Mouse (Mus musculus): Measurements from ENCODE around the gene Irf4. TPM values are rescaled to one million over a fixed set of nuclear protein-coding genes. Genes with fewer than 3 reads are reported as not detected.

Irf4 gene
- polyA plus RNA-seq, 1 experiment = 5.0 TPM

DNA sequence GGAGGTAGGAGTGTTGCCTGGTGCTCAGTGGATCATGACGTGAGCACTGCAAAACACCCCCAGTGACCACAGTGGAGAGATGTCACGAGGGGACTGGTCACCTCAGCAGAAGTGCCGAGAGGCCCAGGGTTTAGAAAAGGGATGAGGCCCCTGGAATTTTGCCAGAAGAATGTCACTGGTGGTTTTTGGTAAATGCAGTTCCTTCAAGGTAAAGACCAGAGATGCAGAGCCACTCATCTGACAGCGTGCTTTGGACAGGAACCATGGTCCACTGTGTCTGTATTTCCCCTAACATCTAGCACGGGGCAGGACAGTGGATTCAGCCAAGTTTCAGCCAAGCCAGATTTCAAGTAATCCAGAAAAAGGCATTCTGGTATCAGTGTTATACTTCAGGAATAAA is 12.3 kb upstream of the Irf4 start:
- no peak overlapping the region for H3K4me3 ChIP-seq (ENCODE audit: low read depth, low read length)
- H3K36me3 ChIP-seq (ENCODE audit: control insufficient read depth, insufficient read depth, low read length) = no peaks in the 10 kb centered on the region
- H3K27ac ChIP-seq (ENCODE audit: insufficient read depth, low read depth, low read length) = no peak overlapping the region
- no peaks in the 10 kb centered on the region; the same call in 1 of the 2 replicates for H3K27me3 ChIP-seq (ENCODE audit: control insufficient read depth, insufficient read depth, low read length)
- peaks cover 5% of the 10 kb centered on the region; the same call in 1 of the 2 replicates for H3K4me1 ChIP-seq (ENCODE audit: control insufficient read depth, insufficient read depth, insufficient read length, low read length)
- 85% methylated on average over 5 of the region's 5 CpGs for WGBS
- TF ChIP-seq POLR2A (IDR thresholded peaks at IDR 0.05; ENCODE audit: low read depth, low read length) (no peak), CTCF (IDR thresholded peaks at IDR 0.05; ENCODE audit: extremely low read depth, insufficient read length, insufficient replicate concordance, low read depth, low read length) (no peak)

DNA sequence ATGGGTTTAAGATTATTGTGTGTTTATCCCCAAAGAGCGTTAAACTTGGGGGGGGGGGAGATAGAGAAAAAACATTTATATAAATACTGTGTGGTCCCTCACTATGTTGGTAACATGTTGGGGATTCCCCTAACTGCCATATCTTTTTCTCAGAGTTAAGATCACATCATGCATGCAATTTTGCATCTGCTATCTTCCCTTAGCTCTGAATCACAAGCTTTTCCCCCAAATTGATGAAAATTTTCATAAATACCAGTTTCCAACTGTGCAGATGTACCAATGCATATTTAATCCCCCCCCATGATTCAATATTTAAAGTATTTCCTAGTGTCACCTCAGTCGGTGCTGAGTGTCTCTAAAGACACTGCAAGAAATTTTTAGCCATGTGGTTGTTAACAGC is 11.8 kb upstream of the Irf4 start:
- no peak overlapping the region for H3K4me3 ChIP-seq (ENCODE audit: low read depth, low read length)
- H3K36me3 ChIP-seq (ENCODE audit: control insufficient read depth, insufficient read depth, low read length) = no peaks in the 10 kb centered on the region
- TF ChIP-seq CTCF (IDR thresholded peaks at IDR 0.05; ENCODE audit: extremely low read depth, insufficient read length, insufficient replicate concordance, low read depth, low read length) (no peak), POLR2A (IDR thresholded peaks at IDR 0.05; ENCODE audit: low read depth, low read length) (no peak)
- WGBS = 79% methylated on average over 2 of the region's 2 CpGs
- H3K27me3 ChIP-seq (ENCODE audit: control insufficient read depth, insufficient read depth, low read length) = no peaks in the 10 kb centered on the region
- peaks cover 5% of the 10 kb centered on the region; the same call in 1 of the 2 replicates for H3K4me1 ChIP-seq (ENCODE audit: control insufficient read depth, insufficient read depth, insufficient read length, low read length)
- no peak overlapping the region for H3K27ac ChIP-seq (ENCODE audit: insufficient read depth, low read depth, low read length)

DNA sequence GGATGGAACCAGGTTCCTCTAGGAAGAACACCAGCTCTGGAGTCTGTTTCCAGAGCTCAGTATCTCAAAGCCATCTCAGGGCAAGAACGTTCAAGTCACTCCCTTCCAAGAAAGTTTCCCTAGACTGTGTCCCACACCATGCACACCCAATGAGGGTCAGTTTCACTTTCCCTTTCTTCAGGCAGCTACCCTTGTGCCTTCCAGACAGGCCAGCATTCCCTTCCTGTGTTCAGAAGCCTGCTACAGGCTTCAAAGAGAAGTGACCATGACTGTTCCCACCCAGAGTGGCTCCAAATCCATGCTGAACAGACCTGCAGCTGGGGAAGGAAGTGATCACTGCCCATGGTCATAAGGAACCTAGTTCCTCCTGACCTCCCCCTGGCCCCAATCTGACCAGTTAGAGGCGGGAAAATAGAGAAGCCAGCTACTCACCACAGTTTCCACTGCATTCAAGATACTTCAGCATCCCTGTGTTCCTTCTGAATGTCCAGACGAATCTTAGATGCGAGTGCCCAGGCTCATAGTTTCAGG is 10.7 kb upstream of the Irf4 start:
- 65% methylated on average over 4 of the region's 4 CpGs for WGBS
- H3K36me3 ChIP-seq (ENCODE audit: control insufficient read depth, insufficient read depth, low read length) = no peaks in the 10 kb centered on the region

DNA sequence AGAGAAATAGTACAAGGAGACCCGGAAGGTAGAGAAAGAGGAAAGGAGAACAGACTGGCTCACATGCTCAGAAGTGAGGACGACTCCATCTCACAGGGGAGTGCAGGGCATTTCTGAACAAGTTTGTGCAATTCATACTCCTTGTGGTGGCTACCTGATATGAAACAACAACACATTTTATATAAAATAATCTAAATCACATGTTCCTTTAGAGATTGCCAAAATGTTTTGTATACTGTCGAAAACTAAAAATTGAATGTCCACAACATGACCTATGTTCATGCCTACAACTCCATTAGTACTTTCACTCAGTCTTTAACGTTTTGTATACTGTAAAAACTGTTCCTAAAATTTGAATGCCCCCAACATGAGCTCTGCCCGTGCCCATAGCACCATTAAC is 7.9 kb upstream of the Irf4 start:
- WGBS = 69% methylated on average over 5 of the region's 5 CpGs
- no peaks in the 10 kb centered on the region for H3K27me3 ChIP-seq (ENCODE audit: control insufficient read depth, insufficient read depth, low read length)
- no peak for TF ChIP-seq CTCF (IDR thresholded peaks at IDR 0.05; ENCODE audit: extremely low read depth, insufficient read length, insufficient replicate concordance, low read depth, low read length)
- no peak for TF ChIP-seq POLR2A (IDR thresholded peaks at IDR 0.05; ENCODE audit: low read depth, low read length)
- H3K4me3 ChIP-seq (ENCODE audit: low read depth, low read length) = no peak overlapping the region
- H3K4me1 ChIP-seq (ENCODE audit: control insufficient read depth, insufficient read depth, insufficient read length, low read length) = peaks cover 5% of the 10 kb centered on the region; the same call in 1 of the 2 replicates
- no peak overlapping the region for H3K27ac ChIP-seq (ENCODE audit: insufficient read depth, low read depth, low read length)
- no peaks in the 10 kb centered on the region for H3K36me3 ChIP-seq (ENCODE audit: control insufficient read depth, insufficient read depth, low read length)

More for the DNA sequence above, 10.7 kb upstream of the Irf4 start:
- Histone ChIP-seq H3K4me3 (ENCODE audit: low read depth, low read length) (no peak overlapping the region), H3K27me3 (ENCODE audit: control insufficient read depth, insufficient read depth, low read length) (no peaks in the 10 kb centered on the region), H3K27ac (ENCODE audit: insufficient read depth, low read depth, low read length) (no peak overlapping the region), H3K4me1 (ENCODE audit: control insufficient read depth, insufficient read depth, insufficient read length, low read length) (peaks cover 5% of the 10 kb centered on the region; the same call in 1 of the 2 replicates)
- TF ChIP-seq POLR2A (IDR thresholded peaks at IDR 0.05; ENCODE audit: low read depth, low read length) (no peak), CTCF (IDR thresholded peaks at IDR 0.05; ENCODE audit: extremely low read depth, insufficient read length, insufficient replicate concordance, low read depth, low read length) (no peak)

DNA sequence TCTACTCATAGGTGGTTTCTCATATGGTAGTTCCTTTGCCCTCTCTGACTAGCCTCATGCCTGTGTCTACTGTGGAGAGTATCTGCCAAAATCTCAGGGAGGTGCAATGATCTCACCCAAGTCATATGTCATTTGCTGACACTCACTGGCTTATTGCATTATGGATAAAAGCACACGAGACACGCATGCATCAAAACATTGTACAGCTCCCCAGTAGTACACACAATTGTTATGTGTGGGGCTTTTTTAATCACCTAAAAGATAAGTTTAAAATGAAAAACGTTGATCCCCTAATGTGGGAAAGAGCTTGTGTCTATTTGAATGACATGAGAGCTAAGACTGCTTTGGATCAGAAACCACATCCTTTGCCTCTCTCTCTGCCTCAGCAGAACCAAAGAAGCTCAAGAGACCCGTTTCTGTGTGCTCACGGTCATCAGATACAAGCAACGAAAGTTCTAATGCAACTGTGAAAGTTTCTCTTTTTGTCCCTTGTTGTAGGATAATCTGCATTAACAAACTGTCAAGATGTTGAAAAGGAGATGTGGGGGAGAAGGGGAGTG is 6.5 kb upstream of the Irf4 start:
- Histone ChIP-seq H3K36me3 (ENCODE audit: control insufficient read depth, insufficient read depth, low read length) (no peaks in the 10 kb centered on the region), H3K27me3 (ENCODE audit: control insufficient read depth, insufficient read depth, low read length) (no peaks in the 10 kb centered on the region), H3K4me1 (ENCODE audit: control insufficient read depth, insufficient read depth, insufficient read length, low read length) (peaks cover 5% of the 10 kb centered on the region; the same call in 1 of the 2 replicates), H3K27ac (ENCODE audit: insufficient read depth, low read depth, low read length) (no peak overlapping the region), H3K4me3 (ENCODE audit: low read depth, low read length) (no peak overlapping the region)
- TF ChIP-seq CTCF (IDR thresholded peaks at IDR 0.05; ENCODE audit: extremely low read depth, insufficient read length, insufficient replicate concordance, low read depth, low read length) (no peak), POLR2A (IDR thresholded peaks at IDR 0.05; ENCODE audit: low read depth, low read length) (no peak)
- WGBS = 69% methylated on average over 6 of the region's 6 CpGs

DNA sequence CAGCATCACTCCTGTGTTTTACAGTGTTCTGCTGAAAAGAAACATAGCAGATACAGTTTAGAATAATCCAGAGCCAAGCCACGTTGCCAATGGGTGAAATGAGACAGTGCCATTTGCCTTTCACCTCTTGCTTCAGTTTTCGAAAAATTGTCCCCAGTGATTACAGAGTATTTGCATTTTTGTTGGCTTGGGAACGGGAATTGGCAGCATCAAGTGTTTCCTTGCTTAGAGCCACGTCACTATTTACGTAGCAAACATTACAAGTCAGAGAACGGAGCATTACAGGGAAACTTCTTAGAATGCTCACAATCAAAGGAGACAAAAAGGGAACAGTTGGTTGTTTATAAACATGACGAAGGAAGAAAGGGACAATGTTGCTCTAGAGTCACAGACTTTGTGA is 3.9 kb upstream of the Irf4 start:
- TF ChIP-seq CTCF (IDR thresholded peaks at IDR 0.05; ENCODE audit: extremely low read depth, insufficient read length, insufficient replicate concordance, low read depth, low read length) (no peak), POLR2A (IDR thresholded peaks at IDR 0.05; ENCODE audit: low read depth, low read length) (no peak)
- Histone ChIP-seq H3K27me3 (ENCODE audit: control insufficient read depth, insufficient read depth, low read length) (0 out of 2 replicates have a peak, but pooled peaks cover 11% of the 10 kb centered on the region), H3K4me3 (ENCODE audit: low read depth, low read length) (no peak overlapping the region), H3K4me1 (ENCODE audit: control insufficient read depth, insufficient read depth, insufficient read length, low read length) (peaks cover 3% of the 10 kb centered on the region), H3K27ac (ENCODE audit: insufficient read depth, low read depth, low read length) (no peak overlapping the region), H3K36me3 (ENCODE audit: control insufficient read depth, insufficient read depth, low read length) (no peaks in the 10 kb centered on the region)
- WGBS = 42% methylated on average over 7 of the region's 7 CpGs

DNA sequence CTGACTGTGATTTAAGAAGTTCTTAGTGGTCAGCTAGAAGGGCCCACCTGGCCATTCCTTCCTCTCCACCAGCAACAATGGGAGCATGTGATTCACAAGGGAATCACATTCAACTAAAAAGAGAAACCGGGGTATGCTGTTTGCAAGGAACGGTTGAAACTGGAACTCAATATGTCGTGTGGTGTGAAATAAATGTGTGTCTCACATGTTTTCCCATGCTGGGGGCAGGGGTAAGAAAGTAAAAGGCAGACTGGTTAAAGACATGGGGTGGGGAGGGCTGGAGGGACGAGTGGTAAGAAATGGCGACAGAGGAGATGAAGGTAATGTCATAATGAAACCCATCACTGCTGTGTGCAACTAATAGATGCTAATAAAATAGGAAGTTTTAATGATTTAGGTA is 2.0 kb upstream of the Irf4 start:
- Histone ChIP-seq H3K4me1 (ENCODE audit: control insufficient read depth, insufficient read depth, insufficient read length, low read length) (peaks cover 3% of the 10 kb centered on the region), H3K27ac (ENCODE audit: insufficient read depth, low read depth, low read length) (no peak overlapping the region), H3K27me3 (ENCODE audit: control insufficient read depth, insufficient read depth, low read length) (peaks cover 21% of the 10 kb centered on the region), H3K36me3 (ENCODE audit: control insufficient read depth, insufficient read depth, low read length) (no peaks in the 10 kb centered on the region), H3K4me3 (ENCODE audit: low read depth, low read length) (no peak overlapping the region)
- 75% methylated on average over 5 of the region's 5 CpGs for WGBS
- no peak for TF ChIP-seq CTCF (IDR thresholded peaks at IDR 0.05; ENCODE audit: extremely low read depth, insufficient read length, insufficient replicate concordance, low read depth, low read length)
- TF ChIP-seq POLR2A (IDR thresholded peaks at IDR 0.05; ENCODE audit: low read depth, low read length) = no peak

All from small intestine, adult 2 months (tissue).